29 mouse cellular contexts compared by ENCODE assay signal in the genomic region with DNA sequence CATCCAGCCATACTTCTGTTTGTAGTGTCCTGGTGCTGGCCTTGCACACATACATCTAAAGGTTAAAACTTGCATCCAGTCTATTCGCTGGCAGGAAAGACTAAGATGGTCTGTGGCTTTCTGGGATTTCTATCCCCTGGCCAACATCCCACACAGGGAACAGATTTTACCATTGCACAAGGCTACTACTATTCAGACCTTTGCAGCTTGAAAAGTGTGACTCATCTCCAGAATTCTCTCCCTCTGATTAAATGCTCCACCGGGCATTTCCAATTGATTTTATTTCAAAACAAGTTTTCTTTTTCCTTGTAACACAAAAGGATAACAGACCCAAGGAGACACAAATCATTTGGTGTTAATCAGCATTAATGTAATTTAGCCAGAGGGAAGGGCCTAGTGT. TPM values are rescaled to one million over a fixed set of nuclear protein-coding genes. Genes with fewer than 3 reads are reported as not detected.
A peak's percentile ranks its signal among the peaks of the same experiment; 100 is the strongest.
DNase-seq lines count a peak whose midpoint lies in the region; ATAC-seq and TF ChIP-seq lines count a peak whose summit lies in the region.
"Had no signal": no experiment of that assay in that cellular context is flagged by ENCODE, and none has a peak within 500 bp of the region (broad histone marks: within the 10 kb centered on the region; RNA-seq: fewer than 3 reads in every experiment).

No protein-coding gene starts in this region.

- no peak for TF ChIP-seq EP300 in heart, adult 2 months (IDR thresholded peaks at IDR 0.05; ENCODE audit: insufficient read depth, low read depth, low read length)

- no peaks in the 10 kb centered on the region for H3K27me3 ChIP-seq in heart, adult 2 months (ENCODE audit: control insufficient read depth, insufficient read depth, low read length)
- H3K27me3 ChIP-seq in heart, embryonic 11.5 days (ENCODE audit: control insufficient read depth, insufficient read depth, low read length), result no peaks in the 10 kb centered on the region
- H3K27me3 ChIP-seq in kidney, embryonic 14.5 days (ENCODE audit: control insufficient read depth, insufficient read depth, low read length), result no peaks in the 10 kb centered on the region
- H3K27me3 ChIP-seq in hindbrain, postnatal 0 days (ENCODE audit: insufficient read depth, low read length), result no peaks in the 10 kb centered on the region
- H3K27me3 ChIP-seq: hindbrain, embryonic 12.5 days; liver, embryonic 12.5 days; midbrain, embryonic 13.5 days had no signal

- no peak for ATAC-seq in heart, embryonic 11.5 days (replicated peaks; ENCODE audit: insufficient number of reproducible peaks, low FRiP score, low TSS enrichment)
- ATAC-seq in kidney, embryonic 14.5 days (ENCODE audit: low FRiP score, low TSS enrichment), result no peak
- ATAC-seq in hindbrain, postnatal 0 days, result no peak
- ATAC-seq: activated CD4-positive, CD25-positive, alpha-beta regulatory T cell, adult 4 months; forebrain, embryonic 14.5 days; intestine, embryonic 16.5 days; liver, embryonic 12.5 days; liver, postnatal 0 days; midbrain, embryonic 13.5 days had no signal

- no peaks in the 10 kb centered on the region for H3K79me2 ChIP-seq in heart, adult 2 months (replicated peaks; ENCODE audit: control insufficient read depth, insufficient read depth, low read length)

- H3K27ac ChIP-seq in heart, adult 2 months, result peak overlapping the region; percentile 20
- no peak overlapping the region for H3K27ac ChIP-seq in heart, embryonic 11.5 days (ENCODE audit: low read depth, low read length)
- no peak overlapping the region for H3K27ac ChIP-seq in kidney, embryonic 14.5 days (ENCODE audit: low read depth, low read length)
- H3K27ac ChIP-seq in hindbrain, postnatal 0 days, result no peak overlapping the region
- H3K27ac ChIP-seq: hindbrain, embryonic 12.5 days; liver, embryonic 12.5 days; macrophage; midbrain, embryonic 13.5 days had no signal

- intact Hi-C loops in heart, adult 2 months (cut with DNase I), result loop anchor here (5.0 kb wide), 3 partner anchors 76 to 466 kb away; partner anchors contain the start of genes Nuf2 and Rgs4

- H3K9ac ChIP-seq in heart, adult 2 months (ENCODE audit: low read depth, low read length), result no peak overlapping the region
- no peak overlapping the region for H3K9ac ChIP-seq in heart, embryonic 11.5 days (ENCODE audit: low read depth, low read length)
- no peak overlapping the region for H3K9ac ChIP-seq in kidney, embryonic 14.5 days (ENCODE audit: low read depth, low read length)
- H3K9ac ChIP-seq in hindbrain, postnatal 0 days (replicated peaks; ENCODE audit: low read length), result no peak overlapping the region
- H3K9ac ChIP-seq: hindbrain, embryonic 12.5 days; liver, embryonic 12.5 days; liver, postnatal 0 days; midbrain, embryonic 13.5 days had no signal

- WGBS in heart, adult 2 months, result 57% methylated on average over 2 of the region's 2 CpGs
- 79% methylated on average over 2 of the region's 2 CpGs for WGBS in heart, embryonic 11.5 days (ENCODE audit: insufficient replicate concordance)
- 90% methylated on average over 2 of the region's 2 CpGs for WGBS in kidney, embryonic 14.5 days
- WGBS in hindbrain, postnatal 0 days, result 71% methylated on average over 2 of the region's 2 CpGs

- H3K36me3 ChIP-seq in heart, adult 2 months (ENCODE audit: control insufficient read depth, insufficient read depth, low read length), result no peaks in the 10 kb centered on the region
- H3K36me3 ChIP-seq in heart, embryonic 11.5 days (ENCODE audit: control insufficient read depth, insufficient read depth, low read length), result no peaks in the 10 kb centered on the region
- H3K36me3 ChIP-seq in kidney, embryonic 14.5 days (ENCODE audit: control insufficient read depth, insufficient read depth, low read length), result no peaks in the 10 kb centered on the region
- no peaks in the 10 kb centered on the region for H3K36me3 ChIP-seq in hindbrain, postnatal 0 days (ENCODE audit: insufficient read depth, low read length)
- H3K36me3 ChIP-seq: hindbrain, embryonic 12.5 days; liver, embryonic 12.5 days; midbrain, embryonic 13.5 days had no signal

- H3K4me1 ChIP-seq in heart, adult 2 months (ENCODE audit: control insufficient read depth, insufficient read depth, low read length), result no peaks in the 10 kb centered on the region
- no peaks in the 10 kb centered on the region for H3K4me1 ChIP-seq in heart, embryonic 11.5 days (ENCODE audit: control insufficient read depth, insufficient read depth, low read length)
- no peaks in the 10 kb centered on the region for H3K4me1 ChIP-seq in kidney, embryonic 14.5 days (ENCODE audit: control insufficient read depth, insufficient read depth, low read length)
- H3K4me1 ChIP-seq in hindbrain, postnatal 0 days (ENCODE audit: insufficient read depth, low read length), result no peaks in the 10 kb centered on the region
- H3K4me1 ChIP-seq: hindbrain, embryonic 12.5 days; liver, embryonic 12.5 days; midbrain, embryonic 13.5 days had no signal

- no peak for TF ChIP-seq POLR2A in heart, adult 2 months (IDR thresholded peaks at IDR 0.05; ENCODE audit: insufficient read depth, low read depth, low read length)

- no peak overlapping the region for H3K4me3 ChIP-seq in heart, adult 2 months
- H3K4me3 ChIP-seq in heart, embryonic 11.5 days (ENCODE audit: low read depth, low read length), result no peak overlapping the region
- no peak overlapping the region for H3K4me3 ChIP-seq in kidney, embryonic 14.5 days (ENCODE audit: low read length)
- no peak overlapping the region for H3K4me3 ChIP-seq in hindbrain, postnatal 0 days (ENCODE audit: low read length)
- H3K4me3 ChIP-seq: hindbrain, embryonic 12.5 days; liver, embryonic 12.5 days; midbrain, embryonic 13.5 days had no signal

- no peak for TF ChIP-seq CTCF in heart, adult 2 months (IDR thresholded peaks at IDR 0.05)
- TF ChIP-seq CTCF in hindbrain, postnatal 0 days (IDR thresholded peaks at IDR 0.05; ENCODE audit: low read depth), result no peak

- DNase-seq in heart, adult 2 months, result no peak
- peak; percentile 29 for DNase-seq in 3134 (ENCODE audit: extremely low read depth, insufficient read length, low spot score)
- peak; percentile 84 for DNase-seq in 3T3-L1 (ENCODE audit: low read depth, low spot score)
- DNase-seq in brain, adult 2 months (ENCODE audit: low read depth, low spot score), result peak; percentile 12
- no peak for DNase-seq in hindbrain, postnatal 0 days (ENCODE audit: low spot score)
- DNase-seq in kidney, postnatal 14 days, result no peak
- DNase-seq: adrenal gland, postnatal 10 days; cerebellum, adult 18-20 months; cerebellum, postnatal 10 days; gastrocnemius, postnatal 25 days; heart, postnatal 14 days; kidney, adult 8-10 months; kidney, postnatal 25 days; liver, postnatal 0 days; retina, postnatal 1 day; right cerebral cortex, postnatal 14 days; thymus, postnatal 14 days had no signal

- H3K9me3 ChIP-seq in heart, embryonic 11.5 days (replicated peaks; ENCODE audit: control insufficient read depth, low read length), result no peaks in the 10 kb centered on the region
- no peaks in the 10 kb centered on the region for H3K9me3 ChIP-seq in kidney, embryonic 14.5 days (ENCODE audit: control insufficient read depth, low read length)
- H3K9me3 ChIP-seq in hindbrain, postnatal 0 days (ENCODE audit: low read length), result no peaks in the 10 kb centered on the region
- H3K9me3 ChIP-seq: hindbrain, embryonic 12.5 days; liver, embryonic 12.5 days; midbrain, embryonic 13.5 days had no signal

- H3K4me2 ChIP-seq in heart, embryonic 11.5 days, result no peak overlapping the region
- no peak overlapping the region for H3K4me2 ChIP-seq in kidney, embryonic 14.5 days (replicated peaks; ENCODE audit: low read depth, low read length)
- no peak overlapping the region for H3K4me2 ChIP-seq in hindbrain, postnatal 0 days (ENCODE audit: low read depth, low read length)
- H3K4me2 ChIP-seq: hindbrain, embryonic 12.5 days; liver, embryonic 12.5 days; midbrain, embryonic 13.5 days had no signal

RNA-seq across cellular contexts. Expression of gene Rgs5, which starts 16.5 kb away (rescaled TPM):
- total RNA-seq in heart, adult 2 months (2021), result 100 to 1,000 TPM; 286 to 305 TPM
- 123 and 217 TPM in 2 replicates for polyA plus RNA-seq in heart, adult 2 months (2012; rRNA removed)
- polyA plus RNA-seq in heart, embryonic 11.5 days (2014; fragmentation: Nextera tagmentation; extraction: Ambion mirVana), result 12.4 and 13.2 TPM in 2 replicates
- 27.5 and 29.6 TPM in 2 replicates for polyA plus RNA-seq in kidney, embryonic 14.5 days (2014; fragmentation: Nextera tagmentation; extraction: Ambion mirVana)
- 40.6 and 46.3 TPM in 2 replicates for total RNA-seq in hindbrain, postnatal 0 days (2014; rRNA removed)
- polyA plus RNA-seq in hindbrain, postnatal 0 days (2015; fragmentation: Nextera tagmentation; extraction: Ambion mirVana), result 15.6 and 17.1 TPM in 2 replicates
- total RNA-seq: common myeloid progenitor, adult 5-6 weeks; megakaryocyte-erythroid progenitor cell, adult 5-6 weeks; MEL had no signal
- polyA plus RNA-seq: activated CD4-positive, CD25-positive, alpha-beta regulatory T cell, adult 4 months; macrophage had no signal

Comparison
In these comparisons a context has a peak if more than half of its experiments do, and no peak if none do; other contexts are left out.
1. DNase-seq: peak in 3134 (single experiment), 3T3-L1 (single experiment) and brain, adult 2 months (single experiment); none in heart, adult 2 months (0 of 2), hindbrain, postnatal 0 days (single experiment) and kidney, postnatal 14 days (single experiment).